Mouse (Mus musculus) liver, embryonic 12.5 days (tissue): ENCODE results near the gene Sumf1. TPM values are rescaled to one million over a fixed set of nuclear protein-coding genes. Genes with fewer than 3 reads are reported as not detected.

ENCODE experiments used
- ATAC-seq: fragments of 200-750 bp; cut with Nextera tagmentation; 2 replicates; pipeline ENCODE4 v1.8.0; 2017; ENCODE audit warnings: moderate number of reproducible peaks, mild to moderate bottlenecking, moderate library complexity
- H3K27ac ChIP-seq: fragments of 300-500 bp; sonication (generic); 2 replicates; pipeline ENCODE4 v1.5.1; 2016; ENCODE audit warnings: mild to moderate bottlenecking
- H3K27me3 ChIP-seq: fragments of 300-500 bp; sonication (generic); replicated peaks from 2 replicates; pipeline ENCODE4 v1.6.1; 2016; ENCODE audit warnings: mild to moderate bottlenecking, moderate library complexity
- H3K36me3 ChIP-seq: fragments of 300-500 bp; sonication (generic); 2 replicates; pipeline ENCODE4 v1.6.1; 2016; ENCODE audit warnings: mild to moderate bottlenecking, moderate library complexity
- H3K4me1 ChIP-seq: fragments of 300-500 bp; sonication (generic); 2 replicates; pipeline ENCODE4 v1.6.1; 2016
- H3K4me2 ChIP-seq: fragments of 300-500 bp; sonication (generic); 2 replicates; pipeline ENCODE4 v1.6.1; 2016; ENCODE audit warnings: mild to moderate bottlenecking, moderate library complexity
- H3K4me3 ChIP-seq: fragments of 300-500 bp; sonication (generic); 2 replicates; pipeline ENCODE4 v1.5.1; 2016; ENCODE audit warnings: mild to moderate bottlenecking, moderate library complexity
- H3K9ac ChIP-seq: fragments of 300-500 bp; sonication (generic); 2 replicates; pipeline ENCODE4 v1.6.1; 2016; ENCODE audit warnings: mild to moderate bottlenecking, moderate library complexity
- H3K9me3 ChIP-seq: fragments of 300-500 bp; sonication (generic); replicated peaks from 2 replicates; pipeline ENCODE4 v1.6.1; 2016; ENCODE audit warnings: mild to moderate bottlenecking, moderate library complexity
- WGBS: fragments of 180-500 bp; shearing (Covaris S2); methylation state at CpG from one replicate; pipeline ENCODE4 v1.1.7; 2016; ENCODE audit not compliant: insufficient replicate concordance; 5-methylcytosine and 5-hydroxymethylcytosine counted together
- polyA plus RNA-seq: library from polyadenylated mRNA; unstranded; fragments of >200 nt; fragmentation: Nextera tagmentation; extraction: Ambion mirVana; gene quantifications from 2 replicates; pipeline ENCODE4 v1.2.1, GENCODE M21; 2016

Gene Sumf1
- 11.9 and 12.7 TPM in 2 replicates for polyA plus RNA-seq

- Histone ChIP-seq H3K27ac (peak within 1 kb of the TSS; percentile 40; the same call in 1 of the 2 replicates), H3K9me3 (no peaks in the 10 kb centered on the region), H3K9ac (peak within 1 kb of the TSS; percentile 78), H3K4me1 (peaks cover 14% of the 10 kb centered on the region), H3K27me3 (no peaks in the 10 kb centered on the region; the same call in 1 of the 2 replicates), H3K36me3 (no peaks in the 10 kb centered on the region), H3K4me2 (peak within 1 kb of the TSS; percentile 94), H3K4me3 (peak within 1 kb of the TSS; percentile 85)
- 3% methylated on average over 46 of the region's 49 CpGs for WGBS
- ATAC-seq, result peak; percentile 91
Measured at GRCm38 (mm10) chr6:108184847-108185684, at the start of gene Sumf1. Gene Sumf1, minus strand, starts transcription at chr6:108185582.

- no peaks in the 10 kb centered on the region for H3K9me3 ChIP-seq
- H3K27ac ChIP-seq, result no peak overlapping the region
- no peak overlapping the region for H3K4me2 ChIP-seq
- 70% methylated on average over 6 of the region's 6 CpGs for WGBS
- no peak overlapping the region for H3K4me3 ChIP-seq
- H3K27me3 ChIP-seq, result no peaks in the 10 kb centered on the region
- peaks cover 3% of the 10 kb centered on the region; the same call in 1 of the 2 replicates for H3K36me3 ChIP-seq
- peaks cover 58% of the 10 kb centered on the region for H3K4me1 ChIP-seq
- no peak for ATAC-seq
- no peak overlapping the region for H3K9ac ChIP-seq
Measured at GRCm38 (mm10) chr6:108234536-108234935, 49.2 kb upstream of the Sumf1 start.

- H3K27ac ChIP-seq, result no peak overlapping the region
- H3K36me3 ChIP-seq, result peaks cover 3% of the 10 kb centered on the region; the same call in 1 of the 2 replicates
- peak; percentile 28; the same call in 1 of the 2 replicates for ATAC-seq
- no peaks in the 10 kb centered on the region for H3K27me3 ChIP-seq
- H3K4me2 ChIP-seq, result no peak overlapping the region
- no peak overlapping the region for H3K4me3 ChIP-seq
- H3K9ac ChIP-seq, result no peak overlapping the region
- 16% methylated on average over 6 of the region's 6 CpGs for WGBS
- H3K9me3 ChIP-seq, result no peaks in the 10 kb centered on the region
- H3K4me1 ChIP-seq, result peaks cover 58% of the 10 kb centered on the region
Measured at GRCm38 (mm10) chr6:108233070-108233469, 47.7 kb upstream of the Sumf1 start.

GRCm38 (mm10) chr6:108231892-108232710, 46.7 kb upstream of the Sumf1 start:
- H3K27ac ChIP-seq, result no peak overlapping the region
- no peaks in the 10 kb centered on the region for H3K27me3 ChIP-seq
- ATAC-seq, result peak; percentile 13; the same call in 1 of the 2 replicates
- 61% methylated on average over 11 of the region's 11 CpGs for WGBS
- H3K4me3 ChIP-seq, result no peak overlapping the region
- no peak overlapping the region for H3K4me2 ChIP-seq
- no peaks in the 10 kb centered on the region for H3K36me3 ChIP-seq
- no peak overlapping the region for H3K9ac ChIP-seq
- no peaks in the 10 kb centered on the region for H3K9me3 ChIP-seq
- peaks cover 58% of the 10 kb centered on the region for H3K4me1 ChIP-seq

- WGBS, result 76% methylated on average over 3 of the region's 3 CpGs
- Histone ChIP-seq H3K4me3 (no peak overlapping the region), H3K36me3 (no peaks in the 10 kb centered on the region), H3K4me2 (no peak overlapping the region), H3K27ac (no peak overlapping the region), H3K9ac (no peak overlapping the region), H3K4me1 (peaks cover 50% of the 10 kb centered on the region), H3K9me3 (no peaks in the 10 kb centered on the region), H3K27me3 (no peaks in the 10 kb centered on the region)
- ATAC-seq, result no peak
Measured at GRCm38 (mm10) chr6:108230608-108231007, 45.2 kb upstream of the Sumf1 start.

- Histone ChIP-seq H3K36me3 (no peaks in the 10 kb centered on the region), H3K4me1 (peaks cover 33% of the 10 kb centered on the region), H3K4me2 (no peak overlapping the region), H3K9ac (no peak overlapping the region), H3K4me3 (no peak overlapping the region), H3K27me3 (no peaks in the 10 kb centered on the region), H3K9me3 (no peaks in the 10 kb centered on the region), H3K27ac (no peak overlapping the region)
- WGBS, result 35% methylated on average over 2 of the region's 2 CpGs
- no peak for ATAC-seq
Measured at GRCm38 (mm10) chr6:108228601-108229000, 43.2 kb upstream of the Sumf1 start.

- Histone ChIP-seq H3K27ac (no peak overlapping the region), H3K9ac (no peak overlapping the region), H3K9me3 (no peaks in the 10 kb centered on the region), H3K4me1 (peaks cover 28% of the 10 kb centered on the region), H3K27me3 (no peaks in the 10 kb centered on the region), H3K4me2 (no peak overlapping the region), H3K4me3 (no peak overlapping the region), H3K36me3 (no peaks in the 10 kb centered on the region)
- ATAC-seq, result no peak
- 62% methylated on average over 6 of the region's 6 CpGs for WGBS
Measured at GRCm38 (mm10) chr6:108228048-108228447, 42.7 kb upstream of the Sumf1 start.

- no peak for ATAC-seq
- Histone ChIP-seq H3K9me3 (no peaks in the 10 kb centered on the region), H3K36me3 (no peaks in the 10 kb centered on the region), H3K4me2 (no peak overlapping the region), H3K4me1 (peaks cover 22% of the 10 kb centered on the region), H3K4me3 (no peak overlapping the region), H3K27me3 (no peaks in the 10 kb centered on the region), H3K9ac (no peak overlapping the region), H3K27ac (no peak overlapping the region)
- WGBS, result 70% methylated on average over 6 of the region's 6 CpGs
Measured at GRCm38 (mm10) chr6:108227461-108227860, 42.1 kb upstream of the Sumf1 start.

GRCm38 (mm10) chr6:108226230-108226629, 40.8 kb upstream of the Sumf1 start:
- Histone ChIP-seq H3K4me3 (no peak overlapping the region), H3K4me1 (peaks cover 12% of the 10 kb centered on the region; the same call in 1 of the 2 replicates), H3K36me3 (no peaks in the 10 kb centered on the region), H3K9me3 (no peaks in the 10 kb centered on the region), H3K9ac (no peak overlapping the region), H3K27me3 (no peaks in the 10 kb centered on the region), H3K4me2 (no peak overlapping the region), H3K27ac (no peak overlapping the region)
- 71% methylated on average over 7 of the region's 7 CpGs for WGBS
- no peak for ATAC-seq

GRCm38 (mm10) chr6:108225027-108225426, 39.6 kb upstream of the Sumf1 start:
- Histone ChIP-seq H3K4me1 (peaks cover 12% of the 10 kb centered on the region; the same call in 1 of the 2 replicates), H3K27me3 (no peaks in the 10 kb centered on the region), H3K9ac (no peak overlapping the region), H3K9me3 (no peaks in the 10 kb centered on the region), H3K4me3 (no peak overlapping the region), H3K27ac (no peak overlapping the region), H3K4me2 (no peak overlapping the region), H3K36me3 (no peaks in the 10 kb centered on the region)
- WGBS, result 74% methylated on average over 2 of the region's 2 CpGs
- no peak for ATAC-seq

GRCm38 (mm10) chr6:108224361-108224760, 39.0 kb upstream of the Sumf1 start:
- no peak for ATAC-seq
- WGBS, result 82% methylated on average over 4 of the region's 4 CpGs
- H3K4me1 ChIP-seq, result peaks cover 12% of the 10 kb centered on the region; the same call in 1 of the 2 replicates
- H3K27ac ChIP-seq, result no peak overlapping the region
- no peak overlapping the region for H3K4me3 ChIP-seq
- H3K27me3 ChIP-seq, result no peaks in the 10 kb centered on the region
- no peaks in the 10 kb centered on the region for H3K9me3 ChIP-seq
- no peaks in the 10 kb centered on the region for H3K36me3 ChIP-seq
- no peak overlapping the region for H3K9ac ChIP-seq
- no peak overlapping the region for H3K4me2 ChIP-seq

GRCm38 (mm10) chr6:108222875-108223274, 37.5 kb upstream of the Sumf1 start:
- no peaks in the 10 kb centered on the region for H3K9me3 ChIP-seq
- WGBS, result 74% methylated on average over 5 of the region's 5 CpGs
- ATAC-seq, result no peak

More at GRCm38 (mm10) chr6:108222875-108223274, 37.5 kb upstream of the Sumf1 start:
- H3K27ac ChIP-seq, result no peak overlapping the region
- H3K36me3 ChIP-seq, result peaks cover 7% of the 10 kb centered on the region; the same call in 1 of the 2 replicates
- no peak overlapping the region for H3K4me2 ChIP-seq
- peaks cover 5% of the 10 kb centered on the region; the same call in 1 of the 2 replicates for H3K4me1 ChIP-seq
- no peaks in the 10 kb centered on the region for H3K27me3 ChIP-seq
- H3K9ac ChIP-seq, result no peak overlapping the region
- H3K4me3 ChIP-seq, result no peak overlapping the region
